Mouse (Mus musculus): Measurements from ENCODE around the gene Nfu1. TPM values are rescaled to one million over a fixed set of nuclear protein-coding genes. Genes with fewer than 3 reads are reported as not detected.
"Not testable (repeated sequence)": the region's sequence is repeated elsewhere in the genome, so short reads cannot be mapped to it uniquely, and the experiment has no call there.

Gene Nfu1
- polyA plus RNA-seq, 1 experiment from 2014 or later: 95.3 TPM

DNA sequence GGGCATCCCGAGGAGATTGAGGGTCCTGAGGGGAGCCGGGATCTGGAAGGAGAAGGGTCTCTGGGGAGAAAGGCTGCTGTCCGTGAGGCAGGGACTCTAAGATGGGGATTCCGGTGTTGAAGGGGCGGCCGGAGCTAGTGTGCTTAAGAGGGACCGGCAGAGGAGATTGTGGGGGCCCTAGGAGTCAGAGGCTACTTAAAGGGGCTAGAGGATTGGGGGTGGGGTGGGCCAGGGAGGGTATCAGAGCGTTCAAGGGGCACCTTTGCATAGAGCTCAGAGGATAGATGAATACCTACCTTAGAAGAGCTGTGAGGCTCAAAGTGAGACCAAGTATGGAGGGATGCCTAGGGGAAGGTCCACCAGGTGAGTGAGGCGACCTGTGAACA, 34.1 kb downstream of the Nfu1 start:
- Histone ChIP-seq H3K4me1 (peaks cover 21% of the 10 kb centered on the region), H3K27ac (replicated peaks) (peak overlapping the region; percentile 100), H3K9me3 (replicated peaks) (no peaks in the 10 kb centered on the region), H3K27me3 (no peaks in the 10 kb centered on the region), H3K36me3 (peaks cover 5% of the 10 kb centered on the region; the same call in 1 of the 2 replicates), H3K9ac (peak overlapping the region; percentile 94), H3K4me3 (replicated peaks) (peak overlapping the region; percentile 95), H3K4me2 (replicated peaks) (peak overlapping the region; percentile 61)
- under 1% methylated on average over 9 of the region's 9 CpGs for WGBS
- ATAC-seq (ENCODE audit: insufficient number of reproducible peaks, low FRiP score, low TSS enrichment, low read depth): peak; percentile 5; the same call in 1 of the 2 replicates

DNA sequence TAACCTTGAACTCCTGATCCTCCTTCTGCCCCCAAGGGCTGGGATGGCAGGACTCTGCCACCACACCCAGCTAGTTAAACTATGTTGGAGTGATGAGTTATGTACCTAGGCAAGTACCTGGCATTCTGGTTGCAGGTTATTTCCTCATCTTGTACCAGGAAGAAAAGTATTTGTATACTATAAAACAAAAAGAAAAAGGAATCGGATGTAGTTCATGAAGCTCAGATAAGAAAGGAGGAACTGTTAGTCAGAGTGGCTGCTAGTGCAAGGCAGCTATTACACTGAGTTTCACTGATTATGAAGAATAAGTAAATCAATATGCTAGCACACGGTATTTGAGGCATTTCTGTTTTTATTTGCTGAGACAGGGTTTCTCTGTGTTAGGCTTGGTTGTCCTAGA, 35.9 kb downstream of the Nfu1 start:
- H3K9me3 ChIP-seq (replicated peaks): no peaks in the 10 kb centered on the region
- ATAC-seq (ENCODE audit: insufficient number of reproducible peaks, low FRiP score, low TSS enrichment, low read depth): no peak
- no peak overlapping the region for H3K4me2 ChIP-seq (replicated peaks)

DNA sequence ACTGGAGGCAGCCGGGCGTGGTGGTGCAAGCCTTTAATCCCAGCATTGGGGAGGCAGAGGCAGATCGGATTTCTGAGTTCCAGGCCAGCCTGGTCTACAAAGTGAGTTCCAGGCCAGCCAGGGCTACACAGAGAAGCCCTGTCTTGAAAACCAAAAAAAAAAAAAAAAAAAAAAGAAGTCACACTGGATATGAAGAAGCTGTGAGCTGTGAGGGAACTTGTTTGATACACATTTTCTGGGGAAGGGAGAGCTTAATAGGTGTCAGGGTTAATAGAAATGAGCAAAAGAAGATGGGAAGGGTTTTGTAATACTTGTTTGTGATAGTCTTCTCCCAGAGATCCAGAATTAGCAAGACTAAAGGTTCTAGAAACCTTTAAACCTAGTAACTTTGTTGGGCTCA, 36.5 kb downstream of the Nfu1 start:
- Histone ChIP-seq H3K9me3 (replicated peaks) (no peaks in the 10 kb centered on the region), H3K4me2 (replicated peaks) (no peak overlapping the region), H3K4me3 (replicated peaks) (no peak overlapping the region), H3K9ac (no peak overlapping the region), H3K4me1 (peaks cover 21% of the 10 kb centered on the region), H3K36me3 (peaks cover 17% of the 10 kb centered on the region; the same call in 1 of the 2 replicates), H3K27ac (replicated peaks) (no peak overlapping the region), H3K27me3 (no peaks in the 10 kb centered on the region)
- ATAC-seq (ENCODE audit: insufficient number of reproducible peaks, low FRiP score, low TSS enrichment, low read depth): no peak
- 70% methylated on average over 3 of the region's 3 CpGs for WGBS

More for the DNA sequence above, 35.9 kb downstream of the Nfu1 start:
- Histone ChIP-seq H3K27me3 (no peaks in the 10 kb centered on the region), H3K4me1 (peaks cover 21% of the 10 kb centered on the region), H3K4me3 (replicated peaks) (no peak overlapping the region), H3K9ac (no peak overlapping the region), H3K36me3 (peaks cover 17% of the 10 kb centered on the region; the same call in 1 of the 2 replicates), H3K27ac (replicated peaks) (no peak overlapping the region)
- 71% methylated on average over 2 of the region's 2 CpGs for WGBS

DNA sequence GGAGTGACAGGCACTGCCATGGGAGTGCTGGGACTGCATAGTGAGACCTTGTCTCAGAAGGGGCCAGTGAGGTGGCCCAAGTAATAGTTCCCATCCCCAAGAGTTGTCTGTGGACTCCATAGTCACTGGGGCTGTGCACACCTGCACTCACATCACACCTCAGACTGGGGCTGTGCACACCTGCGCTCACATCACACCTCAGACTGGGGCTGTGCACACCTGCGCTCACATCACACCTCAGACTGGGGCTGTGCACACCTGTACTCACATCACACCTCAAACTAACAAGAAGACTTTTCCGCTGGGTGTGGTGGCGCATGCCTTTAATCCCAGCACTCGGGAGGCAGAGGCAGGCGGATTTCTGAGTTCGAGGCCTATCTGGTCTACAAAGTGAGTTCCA, 39.7 kb downstream of the Nfu1 start:
- 97% methylated on average over 7 of the region's 7 CpGs for WGBS
- peaks cover 43% of the 10 kb centered on the region for H3K36me3 ChIP-seq
- not testable (repeated sequence) for H3K4me1 ChIP-seq; ATAC-seq (ENCODE audit: insufficient number of reproducible peaks, low FRiP score, low TSS enrichment, low read depth); H3K27ac ChIP-seq (replicated peaks); H3K4me3 ChIP-seq (replicated peaks); H3K4me2 ChIP-seq (replicated peaks); H3K27me3 ChIP-seq; H3K9me3 ChIP-seq (replicated peaks); H3K9ac ChIP-seq

DNA sequence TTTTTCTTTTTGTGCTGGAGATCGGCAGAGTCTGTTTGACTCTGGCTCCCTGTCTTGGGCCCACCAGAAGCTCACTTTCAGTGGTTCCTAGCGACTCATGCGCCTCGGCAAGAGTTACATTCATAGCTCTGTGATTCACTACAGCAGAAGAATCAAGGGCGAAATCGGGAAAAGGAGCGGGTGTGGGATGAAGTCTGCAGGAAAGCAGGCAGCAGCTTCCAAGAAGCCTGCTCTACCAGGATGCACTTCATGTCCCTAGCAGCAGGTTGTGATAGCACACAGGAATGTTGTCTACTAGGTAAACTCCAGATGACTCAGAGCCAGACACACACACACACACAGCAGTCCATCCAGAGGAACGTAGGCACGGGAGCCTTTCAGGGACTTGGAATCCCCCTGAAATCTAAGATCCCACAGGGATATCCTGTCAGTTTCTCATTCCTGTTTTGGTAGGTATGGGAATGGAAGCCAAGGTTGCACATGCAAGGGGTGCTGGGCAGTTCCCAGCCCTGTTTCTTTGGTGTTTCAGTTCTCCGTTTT, 42.9 kb downstream of the Nfu1 start:
- H3K27me3 ChIP-seq: no peaks in the 10 kb centered on the region
- no peak overlapping the region for H3K9ac ChIP-seq
- no peak for ATAC-seq (ENCODE audit: insufficient number of reproducible peaks, low FRiP score, low TSS enrichment, low read depth)
- H3K36me3 ChIP-seq: peaks cover 66% of the 10 kb centered on the region
- no peak overlapping the region for H3K4me2 ChIP-seq (replicated peaks)
- H3K9me3 ChIP-seq (replicated peaks): no peaks in the 10 kb centered on the region
- H3K4me3 ChIP-seq (replicated peaks): no peak overlapping the region
- 91% methylated on average over 10 of the region's 10 CpGs for WGBS
- H3K4me1 ChIP-seq: no peaks in the 10 kb centered on the region
- no peak overlapping the region for H3K27ac ChIP-seq (replicated peaks)

DNA sequence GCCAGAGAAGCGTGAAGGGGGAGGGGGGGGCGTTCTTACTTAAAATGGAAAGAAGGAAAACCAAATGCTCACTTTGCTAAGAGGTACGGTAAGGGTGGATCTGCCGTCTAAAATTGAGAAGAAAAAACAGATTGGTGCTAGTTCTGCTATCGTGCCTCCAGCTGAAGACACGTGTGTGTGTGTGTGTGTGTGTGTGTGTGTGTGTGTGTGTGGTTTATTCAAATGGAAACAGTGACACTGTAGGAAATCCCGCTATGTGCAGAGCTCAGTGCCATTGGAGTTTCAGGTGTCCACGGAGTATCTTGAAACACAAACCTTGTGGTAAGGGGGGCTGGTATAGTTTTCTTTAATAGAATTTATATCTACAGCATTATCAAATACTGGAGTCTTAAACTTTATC, 45.2 kb downstream of the Nfu1 start:
- peaks cover 73% of the 10 kb centered on the region for H3K36me3 ChIP-seq
- H3K4me1 ChIP-seq: no peaks in the 10 kb centered on the region
- no peaks in the 10 kb centered on the region for H3K27me3 ChIP-seq
- WGBS: 82% methylated on average over 8 of the region's 8 CpGs
- H3K9ac ChIP-seq: no peak overlapping the region
- no peak overlapping the region for H3K4me3 ChIP-seq (replicated peaks)
- no peaks in the 10 kb centered on the region for H3K9me3 ChIP-seq (replicated peaks)
- H3K4me2 ChIP-seq (replicated peaks): no peak overlapping the region
- no peak overlapping the region for H3K27ac ChIP-seq (replicated peaks)
- ATAC-seq (ENCODE audit: insufficient number of reproducible peaks, low FRiP score, low TSS enrichment, low read depth): no peak

DNA sequence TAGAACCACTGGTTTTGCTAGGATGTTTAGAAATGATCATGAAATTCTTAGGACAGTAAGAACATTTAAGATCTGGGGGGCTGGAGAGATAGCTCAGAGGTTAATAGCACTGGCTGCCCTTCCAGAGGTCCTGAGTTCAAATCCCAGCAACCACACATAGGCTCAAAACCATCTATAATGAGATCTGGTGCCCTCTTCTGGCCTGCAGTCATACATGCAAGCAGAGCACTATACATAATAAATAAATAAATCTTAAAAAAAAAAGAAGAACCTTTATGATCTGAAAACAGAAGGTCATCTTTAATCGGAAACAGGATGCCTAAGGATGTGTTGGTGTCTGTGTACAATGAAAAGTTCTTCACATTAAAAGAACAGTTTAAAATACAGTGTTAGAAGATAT, 50.7 kb downstream of the Nfu1 start:
- 92% methylated on average over 1 of the region's 1 CpGs for whole genome bisulfite sequencing
- no peaks in the 10 kb centered on the region for H3K4me1 ChIP-seq
- H3K36me3 ChIP-seq: peaks cover 83% of the 10 kb centered on the region
- no peak for ATAC-seq (ENCODE audit: insufficient number of reproducible peaks, low FRiP score, low TSS enrichment, low read depth)
- H3K27me3 ChIP-seq: no peaks in the 10 kb centered on the region
- no peak overlapping the region for H3K4me2 ChIP-seq (replicated peaks)
- H3K9ac ChIP-seq: no peak overlapping the region
- H3K9me3 ChIP-seq (replicated peaks): no peaks in the 10 kb centered on the region
- H3K4me3 ChIP-seq (replicated peaks): no peak overlapping the region
- H3K27ac ChIP-seq (replicated peaks): no peak overlapping the region

DNA sequence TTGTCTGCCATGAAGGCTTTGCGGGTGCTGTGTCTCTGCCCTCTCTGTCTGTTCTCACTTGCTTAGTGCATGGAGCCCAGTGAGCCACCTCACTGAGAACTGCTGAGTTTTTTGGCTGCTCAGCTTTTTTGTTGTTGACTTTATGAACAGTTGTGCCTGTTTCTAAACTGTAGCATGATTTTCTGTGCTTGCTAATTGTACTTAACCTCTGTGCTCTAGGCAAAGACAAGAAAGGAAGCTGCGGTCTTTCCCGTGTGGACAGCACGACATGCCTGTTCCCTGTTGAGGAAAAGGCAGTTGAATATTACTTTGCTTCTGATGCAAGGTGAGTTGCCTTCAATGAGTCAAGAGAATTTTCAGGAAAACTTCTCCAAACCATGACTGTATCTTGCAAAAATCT, 54.5 kb downstream of the Nfu1 start:
- Histone ChIP-seq H3K36me3 (peaks cover 81% of the 10 kb centered on the region), H3K9ac (no peak overlapping the region), H3K4me2 (replicated peaks) (no peak overlapping the region), H3K27me3 (no peaks in the 10 kb centered on the region), H3K4me1 (no peaks in the 10 kb centered on the region), H3K27ac (replicated peaks) (no peak overlapping the region), H3K9me3 (replicated peaks) (no peaks in the 10 kb centered on the region), H3K4me3 (replicated peaks) (no peak overlapping the region)
- ATAC-seq (ENCODE audit: insufficient number of reproducible peaks, low FRiP score, low TSS enrichment, low read depth): no peak
- 88% methylated on average over 4 of the region's 4 CpGs for WGBS

DNA sequence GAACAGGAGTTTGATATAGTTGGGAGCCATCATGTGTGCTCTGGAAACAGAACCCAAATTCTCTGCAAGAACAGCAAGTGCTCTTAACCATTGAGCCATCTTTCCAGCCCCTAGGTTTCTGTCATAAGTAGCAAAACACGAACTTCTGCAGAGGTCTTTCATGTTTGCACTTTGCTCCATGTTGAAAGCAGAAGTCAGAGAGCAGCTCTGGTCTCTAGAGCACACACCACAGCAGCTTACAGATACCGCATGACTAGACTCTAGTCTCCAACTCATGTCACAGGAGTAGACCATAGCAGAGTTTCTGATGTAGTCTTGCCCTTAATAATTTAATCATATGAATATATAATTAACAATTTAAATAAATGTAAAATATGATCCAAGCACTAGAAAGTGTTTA, 59.2 kb downstream of the Nfu1 start:
- no peak overlapping the region for H3K4me2 ChIP-seq (replicated peaks)
- H3K4me1 ChIP-seq: no peaks in the 10 kb centered on the region
- WGBS: 87% methylated on average over 2 of the region's 2 CpGs
- no peaks in the 10 kb centered on the region for H3K27me3 ChIP-seq
- ATAC-seq (ENCODE audit: insufficient number of reproducible peaks, low FRiP score, low TSS enrichment, low read depth): no peak
- H3K36me3 ChIP-seq: peaks cover 86% of the 10 kb centered on the region
- no peak overlapping the region for H3K4me3 ChIP-seq (replicated peaks)
- no peak overlapping the region for H3K9ac ChIP-seq
- no peak overlapping the region for H3K27ac ChIP-seq (replicated peaks)
- H3K9me3 ChIP-seq (replicated peaks): no peaks in the 10 kb centered on the region

DNA sequence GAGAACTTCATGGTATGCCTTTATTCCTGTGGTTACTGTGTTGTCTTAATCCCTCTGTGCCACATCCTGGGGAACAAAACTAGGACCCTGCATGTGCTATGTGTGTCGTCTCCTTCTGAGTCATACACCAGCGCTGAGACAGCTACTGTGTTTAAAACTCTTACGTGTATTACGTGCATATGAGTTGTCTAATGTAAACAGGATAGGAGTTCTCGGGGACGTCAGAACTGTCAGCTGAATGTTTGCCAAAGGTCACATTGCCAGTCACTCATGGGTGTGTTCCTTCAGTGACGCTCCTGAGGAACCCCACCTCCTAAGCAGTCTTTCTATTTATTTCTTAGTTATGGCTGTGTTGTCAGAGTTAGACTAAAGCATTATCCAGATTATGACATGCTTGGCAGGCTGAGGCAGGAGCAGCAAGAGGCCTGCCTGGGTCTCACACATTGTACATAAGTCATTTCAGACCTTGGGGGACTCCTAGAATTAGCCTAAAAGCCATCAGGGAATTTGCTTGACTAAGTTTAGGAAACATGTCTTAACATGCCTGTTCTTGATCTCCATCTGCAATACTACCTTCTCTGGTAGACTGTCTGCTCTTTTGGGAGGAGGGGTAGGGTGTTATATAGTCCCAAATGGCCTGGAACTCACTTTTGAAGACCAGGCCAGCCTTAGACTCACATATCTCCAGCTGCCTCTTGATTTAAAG, 60.3 kb downstream of the Nfu1 start:
- Histone ChIP-seq H3K9me3 (replicated peaks) (no peaks in the 10 kb centered on the region), H3K27ac (replicated peaks) (peak overlapping the region; percentile 4; the same call in 1 of the 2 replicates), H3K4me3 (replicated peaks) (no peak overlapping the region), H3K4me1 (no peaks in the 10 kb centered on the region), H3K9ac (no peak overlapping the region), H3K4me2 (replicated peaks) (no peak overlapping the region), H3K36me3 (peaks cover 84% of the 10 kb centered on the region), H3K27me3 (no peaks in the 10 kb centered on the region)
- WGBS: 73% methylated on average over 7 of the region's 7 CpGs
- no peak for ATAC-seq (ENCODE audit: insufficient number of reproducible peaks, low FRiP score, low TSS enrichment, low read depth)

DNA sequence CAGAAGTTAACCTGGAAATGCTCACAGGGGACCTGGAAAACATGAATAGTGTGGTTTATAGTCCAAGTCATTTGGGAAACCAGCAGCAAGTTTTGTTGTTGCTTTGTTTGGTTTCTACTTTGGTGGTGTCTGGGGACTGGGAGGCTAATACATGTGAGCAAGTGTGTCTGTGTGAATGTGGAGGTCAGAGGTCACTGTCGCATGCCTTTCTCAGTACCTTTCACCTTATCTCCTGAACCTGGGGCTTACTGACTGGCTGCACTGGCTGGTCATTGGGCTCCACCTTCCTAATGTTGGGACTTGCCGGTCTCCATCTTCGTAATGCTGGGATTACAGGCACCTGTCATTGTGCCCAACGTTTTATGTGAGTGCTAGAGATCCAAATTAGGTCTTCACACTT, 61.6 kb downstream of the Nfu1 start:
- Histone ChIP-seq H3K27me3 (no peaks in the 10 kb centered on the region), H3K9me3 (replicated peaks) (no peaks in the 10 kb centered on the region), H3K27ac (replicated peaks) (no peak overlapping the region), H3K36me3 (peaks cover 77% of the 10 kb centered on the region), H3K9ac (no peak overlapping the region), H3K4me1 (no peaks in the 10 kb centered on the region), H3K4me3 (replicated peaks) (no peak overlapping the region), H3K4me2 (replicated peaks) (no peak overlapping the region)
- no peak for ATAC-seq (ENCODE audit: insufficient number of reproducible peaks, low FRiP score, low TSS enrichment, low read depth)
- 86% methylated on average over 4 of the region's 4 CpGs for WGBS

DNA sequence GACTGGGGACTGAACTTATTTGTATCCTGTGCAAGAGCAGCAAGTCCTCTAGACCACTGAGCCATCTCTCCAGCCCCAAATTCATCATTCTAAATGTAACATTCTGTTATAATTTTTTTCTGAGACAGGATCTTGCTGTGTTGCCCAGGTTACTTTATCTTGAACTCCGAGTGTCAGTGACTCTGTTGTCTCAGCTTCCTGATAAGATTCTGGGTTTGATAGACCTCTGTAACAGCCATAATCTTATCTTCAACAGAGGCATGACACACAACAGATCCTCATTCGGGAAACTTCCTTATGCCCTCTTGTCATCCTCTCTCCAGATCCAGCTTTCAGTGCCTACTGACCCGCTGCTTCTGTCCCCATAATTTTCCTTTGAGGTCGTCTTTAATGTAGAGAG, 63.7 kb downstream of the Nfu1 start:
- H3K4me2 ChIP-seq (replicated peaks): no peak overlapping the region
- no peak overlapping the region for H3K9ac ChIP-seq
- no peaks in the 10 kb centered on the region for H3K4me1 ChIP-seq
- no peaks in the 10 kb centered on the region for H3K9me3 ChIP-seq (replicated peaks)
- WGBS: 83% methylated on average over 4 of the region's 4 CpGs
- ATAC-seq (ENCODE audit: insufficient number of reproducible peaks, low FRiP score, low TSS enrichment, low read depth): no peak
- H3K27ac ChIP-seq (replicated peaks): no peak overlapping the region
- H3K27me3 ChIP-seq: no peaks in the 10 kb centered on the region
- no peak overlapping the region for H3K4me3 ChIP-seq (replicated peaks)
- peaks cover 76% of the 10 kb centered on the region for H3K36me3 ChIP-seq

Measured in embryonic facial prominence, embryonic 15.5 days (tissue).